Mouse (Mus musculus): ENCODE data around the gene Dpp4. TPM values are rescaled to one million over a fixed set of nuclear protein-coding genes. Genes with fewer than 3 reads are reported as not detected.

Dpp4 gene
- polyA plus RNA-seq, 1 experiment from 2014 or later: 1.9 TPM

DNA sequence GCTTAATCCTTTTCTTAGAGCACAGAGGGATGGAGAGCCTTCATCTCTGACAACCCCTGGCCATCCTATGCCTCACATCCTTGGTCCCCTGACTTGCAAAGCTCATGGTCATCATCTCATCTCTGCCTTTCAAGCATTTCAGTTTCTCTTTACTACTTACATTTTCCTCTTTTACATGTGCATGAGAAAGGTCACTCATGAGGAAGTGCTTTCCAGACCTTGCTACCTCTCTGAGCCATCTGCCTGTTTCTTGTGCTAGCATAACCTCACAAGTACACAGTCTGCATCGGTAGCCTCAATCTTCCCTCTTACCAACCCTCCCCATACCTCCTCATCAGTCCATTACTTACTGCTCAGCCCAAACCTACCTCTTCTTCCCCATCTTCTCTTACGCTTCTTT lies 12.2 kb downstream of the Dpp4 start:
- Histone ChIP-seq H3K4me3 (no peak overlapping the region), H3K9me3 (replicated peaks) (no peaks in the 10 kb centered on the region), H3K27me3 (no peaks in the 10 kb centered on the region), H3K9ac (no peak overlapping the region), H3K27ac (no peak overlapping the region), H3K4me2 (replicated peaks) (no peak overlapping the region), H3K4me1 (no peaks in the 10 kb centered on the region), H3K36me3 (no peaks in the 10 kb centered on the region)
- WGBS: 96% methylated on average over 2 of the region's 2 CpGs
- no peak for ATAC-seq (ENCODE audit: low FRiP score)

DNA sequence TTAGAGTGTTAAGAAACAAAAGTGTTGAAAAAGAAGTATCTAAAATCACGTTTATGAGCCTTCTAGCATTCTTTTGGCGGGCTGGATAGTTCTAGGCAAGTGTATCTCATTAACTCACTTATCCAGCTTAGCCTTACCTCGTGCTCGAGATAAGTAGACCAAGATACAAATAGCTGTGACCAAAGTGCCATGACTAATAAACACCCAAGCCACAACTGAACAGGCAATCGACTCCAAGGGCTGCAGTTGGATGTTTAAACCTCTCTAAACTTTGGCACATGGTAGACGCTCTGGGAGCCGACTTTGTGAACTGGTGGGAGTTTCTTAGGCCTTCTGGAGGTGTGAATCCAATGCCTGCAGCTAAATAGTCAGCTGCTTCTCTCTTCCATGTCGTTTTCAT lies 12.7 kb downstream of the Dpp4 start:
- Histone ChIP-seq H3K36me3 (no peaks in the 10 kb centered on the region), H3K9ac (no peak overlapping the region), H3K9me3 (replicated peaks) (no peaks in the 10 kb centered on the region), H3K27ac (no peak overlapping the region), H3K4me1 (no peaks in the 10 kb centered on the region), H3K4me2 (replicated peaks) (no peak overlapping the region), H3K4me3 (no peak overlapping the region), H3K27me3 (no peaks in the 10 kb centered on the region)
- ATAC-seq (ENCODE audit: low FRiP score): no peak
- WGBS: 84% methylated on average over 8 of the region's 8 CpGs

DNA sequence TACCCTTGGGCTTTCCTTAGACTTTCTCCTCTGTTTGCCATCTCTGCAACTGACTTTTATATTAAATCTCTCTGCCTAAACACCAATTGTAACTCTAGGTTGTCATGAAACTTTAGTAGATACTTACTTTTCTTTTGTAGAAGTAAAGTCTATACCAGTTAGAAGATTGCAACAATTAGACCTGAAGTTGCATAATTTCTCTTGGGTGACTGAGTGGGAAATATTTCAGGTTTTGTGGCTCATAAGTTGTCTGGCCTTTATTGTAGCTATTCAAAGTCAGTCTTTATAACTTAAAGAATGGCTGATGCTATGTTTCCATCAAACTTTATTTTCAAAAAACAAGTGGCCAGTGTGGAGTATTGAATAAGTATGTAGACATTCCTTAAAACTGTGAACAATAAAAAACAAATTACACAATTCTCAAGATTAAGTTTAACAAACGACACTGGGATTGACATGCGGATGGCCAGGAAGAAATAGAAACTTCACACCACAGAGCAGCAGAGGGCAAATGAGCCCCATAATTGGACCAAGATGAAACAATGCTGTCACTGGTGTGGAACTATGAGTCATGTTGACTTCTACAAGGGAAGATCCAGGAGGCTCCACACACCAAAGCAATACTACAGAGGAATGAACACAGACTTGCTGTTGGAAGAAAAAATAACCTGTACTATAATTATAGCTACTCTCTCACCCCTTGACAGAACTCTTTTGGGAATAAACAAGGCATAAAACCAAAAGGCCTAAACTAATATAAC lies 13.7 kb downstream of the Dpp4 start:
- H3K27ac ChIP-seq: no peak overlapping the region
- no peaks in the 10 kb centered on the region for H3K27me3 ChIP-seq
- ATAC-seq (ENCODE audit: low FRiP score): no peak
- no peaks in the 10 kb centered on the region for H3K9me3 ChIP-seq (replicated peaks)
- H3K36me3 ChIP-seq: no peaks in the 10 kb centered on the region
- H3K9ac ChIP-seq: no peak overlapping the region
- H3K4me2 ChIP-seq (replicated peaks): no peak overlapping the region
- H3K4me3 ChIP-seq: no peak overlapping the region
- 93% methylated on average over 2 of the region's 2 CpGs for WGBS
- H3K4me1 ChIP-seq: no peaks in the 10 kb centered on the region

DNA sequence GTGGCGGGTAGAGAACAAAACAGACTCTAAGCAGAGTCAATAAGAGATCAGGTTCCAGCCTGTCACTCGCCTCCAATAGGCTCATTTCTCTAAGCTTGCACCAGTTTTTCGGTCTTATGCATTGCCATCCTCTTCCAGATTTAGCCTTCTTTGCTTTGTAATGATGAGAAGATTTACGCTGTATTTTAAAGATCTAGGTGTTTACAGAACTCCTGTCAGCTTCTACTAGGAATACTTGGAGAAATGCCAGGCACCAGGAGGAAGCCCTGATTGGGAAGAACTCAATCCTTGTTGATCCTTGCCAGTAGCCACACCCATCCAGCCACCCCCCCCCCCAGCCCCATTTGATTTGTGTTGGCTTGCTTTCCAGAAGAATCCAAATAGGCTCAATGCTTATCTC lies 14.4 kb downstream of the Dpp4 start:
- no peak overlapping the region for H3K27ac ChIP-seq
- no peaks in the 10 kb centered on the region for H3K4me1 ChIP-seq
- no peaks in the 10 kb centered on the region for H3K36me3 ChIP-seq
- no peak overlapping the region for H3K4me2 ChIP-seq (replicated peaks)
- no peak overlapping the region for H3K4me3 ChIP-seq
- no peak for ATAC-seq (ENCODE audit: low FRiP score)
- WGBS: 87% methylated on average over 4 of the region's 4 CpGs
- H3K27me3 ChIP-seq: no peaks in the 10 kb centered on the region
- H3K9ac ChIP-seq: no peak overlapping the region
- no peaks in the 10 kb centered on the region for H3K9me3 ChIP-seq (replicated peaks)

DNA sequence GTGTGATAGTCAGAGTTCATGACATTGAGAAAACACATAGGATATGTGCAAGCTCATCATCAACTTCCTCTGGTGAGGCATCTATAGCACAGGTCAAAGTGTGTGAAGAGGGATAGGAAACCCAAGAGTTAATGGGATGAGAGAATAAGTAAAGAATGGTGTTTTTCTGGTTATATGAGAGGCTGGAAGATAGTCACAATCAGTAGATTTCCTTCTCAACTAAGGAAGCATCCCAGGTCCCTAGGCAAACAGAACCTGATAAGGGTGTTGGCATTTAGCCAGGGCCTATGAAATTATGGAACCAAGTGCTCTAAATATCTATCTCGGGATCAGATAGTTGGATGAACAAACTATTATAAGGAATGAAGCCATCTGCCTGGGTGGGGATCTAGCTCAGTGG lies 15.2 kb downstream of the Dpp4 start:
- WGBS: 94% methylated on average over 1 of the region's 1 CpGs
- Histone ChIP-seq H3K9ac (no peak overlapping the region), H3K4me3 (no peak overlapping the region), H3K4me1 (no peaks in the 10 kb centered on the region), H3K27me3 (no peaks in the 10 kb centered on the region), H3K36me3 (no peaks in the 10 kb centered on the region), H3K4me2 (replicated peaks) (no peak overlapping the region), H3K9me3 (replicated peaks) (no peaks in the 10 kb centered on the region), H3K27ac (no peak overlapping the region)
- no peak for ATAC-seq (ENCODE audit: low FRiP score)

DNA sequence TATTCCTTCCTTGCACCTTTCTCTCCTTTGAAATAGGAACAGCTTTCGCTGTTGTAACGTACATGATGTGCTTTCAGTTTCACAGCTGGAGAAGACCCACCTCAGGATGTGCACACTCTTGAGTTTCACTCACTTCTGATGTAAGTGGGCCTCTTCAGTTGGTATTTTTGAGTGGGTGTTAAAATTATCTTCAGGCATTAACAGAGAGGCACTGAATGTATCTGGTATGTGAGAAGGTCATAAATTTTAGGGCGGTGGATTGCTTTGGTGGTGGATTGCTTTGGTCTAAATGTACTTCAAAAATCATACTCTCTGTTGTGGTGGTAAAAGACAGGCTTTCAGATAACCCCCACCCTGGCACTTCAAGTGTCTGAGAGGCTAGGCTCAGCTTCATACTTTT lies 17.2 kb downstream of the Dpp4 start:
- ATAC-seq (ENCODE audit: low FRiP score): no peak

DNA sequence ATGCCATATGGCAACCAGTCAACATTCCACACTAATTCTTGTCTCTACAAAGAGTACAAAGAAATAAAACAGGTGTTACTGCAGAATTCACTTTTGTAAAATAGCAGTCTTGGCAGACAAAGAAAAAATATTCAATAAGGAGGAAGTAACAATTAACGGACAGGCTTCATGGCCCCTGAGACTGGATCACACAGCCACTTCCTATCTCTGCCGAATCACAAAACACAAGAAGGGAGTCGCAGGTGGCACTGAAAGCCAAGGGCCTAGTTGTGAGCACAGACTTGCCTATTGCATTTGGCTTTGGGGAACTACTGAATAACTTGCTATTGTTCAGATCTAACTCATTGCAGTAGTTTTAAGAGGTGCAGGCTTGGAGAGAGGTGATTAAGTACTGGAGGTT lies 19.9 kb downstream of the Dpp4 start:
- WGBS: 86% methylated on average over 3 of the region's 3 CpGs
- Histone ChIP-seq H3K4me2 (replicated peaks) (no peak overlapping the region), H3K9ac (no peak overlapping the region), H3K9me3 (replicated peaks) (no peaks in the 10 kb centered on the region), H3K36me3 (no peaks in the 10 kb centered on the region), H3K4me1 (no peaks in the 10 kb centered on the region), H3K27me3 (no peaks in the 10 kb centered on the region), H3K27ac (no peak overlapping the region), H3K4me3 (no peak overlapping the region)
- ATAC-seq (ENCODE audit: low FRiP score): no peak

More for the DNA sequence above, 17.2 kb downstream of the Dpp4 start:
- no peaks in the 10 kb centered on the region for H3K36me3 ChIP-seq
- H3K9ac ChIP-seq: no peak overlapping the region
- no peak overlapping the region for H3K4me3 ChIP-seq
- no peaks in the 10 kb centered on the region for H3K27me3 ChIP-seq
- 88% methylated on average over 3 of the region's 3 CpGs for WGBS
- H3K4me2 ChIP-seq (replicated peaks): no peak overlapping the region
- H3K9me3 ChIP-seq (replicated peaks): no peaks in the 10 kb centered on the region
- H3K27ac ChIP-seq: no peak overlapping the region
- H3K4me1 ChIP-seq: no peaks in the 10 kb centered on the region

DNA sequence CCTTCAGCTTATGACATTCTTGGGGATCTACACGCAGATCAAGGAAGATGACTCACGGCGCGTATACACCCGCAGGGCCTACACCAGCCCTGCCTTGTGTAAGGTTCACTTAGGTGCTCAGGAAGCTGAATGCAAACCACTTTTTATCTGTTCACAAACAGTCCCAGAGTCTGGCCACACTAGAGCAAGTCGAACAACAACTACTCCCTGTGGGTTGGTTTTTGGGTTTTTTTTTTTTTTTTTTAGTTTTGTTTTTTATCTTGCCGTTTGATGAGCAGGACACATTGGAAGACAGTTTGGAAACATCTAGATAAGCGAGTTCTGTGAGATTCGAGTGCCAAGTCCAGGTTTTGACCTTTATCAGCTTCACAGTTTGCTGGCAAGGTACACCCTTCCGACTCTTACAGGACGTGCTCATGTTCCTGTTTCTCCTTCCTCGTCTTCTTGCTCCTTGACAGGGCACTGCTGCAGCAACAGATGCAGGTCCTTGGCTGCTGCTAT lies 21.0 kb downstream of the Dpp4 start:
- no peaks in the 10 kb centered on the region for H3K4me1 ChIP-seq
- ATAC-seq (ENCODE audit: low FRiP score): no peak
- no peak overlapping the region for H3K9ac ChIP-seq
- no peaks in the 10 kb centered on the region for H3K36me3 ChIP-seq
- H3K4me2 ChIP-seq (replicated peaks): no peak overlapping the region
- 92% methylated on average over 12 of the region's 12 CpGs for WGBS
- no peaks in the 10 kb centered on the region for H3K9me3 ChIP-seq (replicated peaks)
- no peaks in the 10 kb centered on the region for H3K27me3 ChIP-seq
- no peak overlapping the region for H3K4me3 ChIP-seq
- H3K27ac ChIP-seq: no peak overlapping the region

DNA sequence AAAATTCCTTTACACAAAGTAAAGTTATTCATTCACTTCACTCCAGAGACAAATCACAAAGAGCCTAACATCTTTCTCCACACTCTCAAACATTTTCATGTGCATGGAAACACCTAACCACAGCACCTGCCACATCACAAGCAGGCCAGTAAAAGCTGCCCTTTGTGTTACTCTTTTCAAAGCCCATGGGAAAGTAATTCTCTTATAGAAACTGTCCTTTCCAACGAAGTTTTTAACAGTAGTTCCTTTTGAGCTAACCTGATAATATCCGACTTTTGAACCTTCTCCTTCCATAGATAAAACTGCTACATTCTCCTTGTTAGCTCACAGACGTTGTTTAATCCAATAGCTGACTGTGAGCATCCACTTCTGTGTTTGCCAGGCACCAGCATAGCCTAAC lies 21.7 kb downstream of the Dpp4 start:
- WGBS: 69% methylated on average over 3 of the region's 3 CpGs
- H3K27ac ChIP-seq: no peak overlapping the region
- no peak overlapping the region for H3K9ac ChIP-seq
- no peaks in the 10 kb centered on the region for H3K36me3 ChIP-seq
- H3K4me1 ChIP-seq: no peaks in the 10 kb centered on the region
- no peak for ATAC-seq (ENCODE audit: low FRiP score)
- H3K27me3 ChIP-seq: no peaks in the 10 kb centered on the region
- H3K4me2 ChIP-seq (replicated peaks): no peak overlapping the region
- H3K9me3 ChIP-seq (replicated peaks): no peaks in the 10 kb centered on the region
- H3K4me3 ChIP-seq: no peak overlapping the region

DNA sequence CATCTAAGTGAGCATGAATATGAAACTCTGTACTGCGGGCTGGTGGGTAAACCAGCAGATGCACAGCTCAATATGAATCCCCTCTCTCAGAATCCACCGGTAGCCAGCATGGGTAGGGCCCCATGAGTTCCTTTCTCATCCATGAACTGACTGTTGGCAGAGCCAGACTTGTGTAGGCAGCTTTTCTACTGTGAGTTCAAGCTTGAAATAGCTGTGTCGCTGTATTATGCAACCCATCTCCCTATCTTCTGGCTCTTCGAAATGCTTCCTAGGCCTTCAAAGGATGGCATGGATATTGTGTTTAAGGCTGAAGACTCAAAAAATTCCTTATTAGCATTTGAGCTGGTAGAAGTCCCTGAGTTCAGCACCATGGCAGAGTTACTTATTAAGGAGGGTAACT lies 23.2 kb downstream of the Dpp4 start:
- no peaks in the 10 kb centered on the region for H3K27me3 ChIP-seq
- no peaks in the 10 kb centered on the region for H3K9me3 ChIP-seq (replicated peaks)
- H3K4me1 ChIP-seq: no peaks in the 10 kb centered on the region
- no peak overlapping the region for H3K4me3 ChIP-seq
- H3K36me3 ChIP-seq: no peaks in the 10 kb centered on the region
- no peak overlapping the region for H3K4me2 ChIP-seq (replicated peaks)
- ATAC-seq (ENCODE audit: low FRiP score): no peak
- no peak overlapping the region for H3K27ac ChIP-seq
- no peak overlapping the region for H3K9ac ChIP-seq
- 92% methylated on average over 4 of the region's 4 CpGs for WGBS

DNA sequence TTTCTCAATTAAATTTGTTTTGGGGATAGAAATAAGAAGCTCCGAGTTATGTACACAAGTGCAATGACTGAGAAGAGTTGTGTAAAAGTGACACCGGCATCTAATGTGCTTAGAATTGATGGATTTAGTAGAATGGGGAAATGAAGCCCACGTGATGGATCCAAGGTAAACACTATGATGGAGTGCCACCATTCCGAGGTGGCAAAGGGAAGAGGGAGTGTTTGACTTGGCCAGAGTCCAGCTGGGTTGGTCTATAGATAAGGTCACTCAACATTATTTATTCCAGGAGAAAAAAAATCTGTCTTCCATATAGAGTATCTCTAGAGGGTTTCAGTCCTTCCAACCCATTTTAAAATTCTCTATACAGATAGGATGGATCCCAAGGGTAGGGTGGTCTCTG lies 28.8 kb downstream of the Dpp4 start:
- H3K4me3 ChIP-seq: no peak overlapping the region
- no peaks in the 10 kb centered on the region for H3K9me3 ChIP-seq (replicated peaks)
- ATAC-seq (ENCODE audit: low FRiP score): no peak
- no peak overlapping the region for H3K9ac ChIP-seq
- H3K27ac ChIP-seq: no peak overlapping the region
- no peaks in the 10 kb centered on the region for H3K36me3 ChIP-seq
- H3K27me3 ChIP-seq: no peaks in the 10 kb centered on the region
- H3K4me1 ChIP-seq: no peaks in the 10 kb centered on the region
- H3K4me2 ChIP-seq (replicated peaks): no peak overlapping the region
- WGBS: 74% methylated on average over 4 of the region's 4 CpGs

DNA sequence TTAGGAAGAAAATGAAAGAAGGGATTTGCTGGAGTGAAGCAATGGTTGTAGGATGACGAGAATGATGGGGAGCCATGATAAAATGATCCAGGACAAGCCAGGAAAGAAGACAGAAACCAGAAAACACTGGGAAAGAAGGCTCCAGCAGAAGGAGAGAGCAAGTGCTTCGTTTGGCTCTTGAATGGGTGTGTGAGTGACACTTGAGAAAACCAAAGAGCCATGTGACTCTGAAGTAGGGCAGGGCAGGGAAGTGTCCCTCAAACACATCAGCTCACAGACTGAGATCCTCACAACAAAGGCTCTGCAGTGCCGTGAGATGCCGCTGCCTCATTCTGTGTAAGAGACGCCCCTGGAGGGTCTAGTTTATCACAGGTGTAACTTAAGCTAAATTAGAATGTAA lies 29.6 kb downstream of the Dpp4 start:
- Histone ChIP-seq H3K27ac (no peak overlapping the region), H3K4me2 (replicated peaks) (no peak overlapping the region), H3K9ac (no peak overlapping the region), H3K36me3 (no peaks in the 10 kb centered on the region), H3K4me1 (no peaks in the 10 kb centered on the region), H3K9me3 (replicated peaks) (no peaks in the 10 kb centered on the region), H3K27me3 (no peaks in the 10 kb centered on the region), H3K4me3 (no peak overlapping the region)
- 79% methylated on average over 5 of the region's 5 CpGs for WGBS
- ATAC-seq (ENCODE audit: low FRiP score): no peak

DNA sequence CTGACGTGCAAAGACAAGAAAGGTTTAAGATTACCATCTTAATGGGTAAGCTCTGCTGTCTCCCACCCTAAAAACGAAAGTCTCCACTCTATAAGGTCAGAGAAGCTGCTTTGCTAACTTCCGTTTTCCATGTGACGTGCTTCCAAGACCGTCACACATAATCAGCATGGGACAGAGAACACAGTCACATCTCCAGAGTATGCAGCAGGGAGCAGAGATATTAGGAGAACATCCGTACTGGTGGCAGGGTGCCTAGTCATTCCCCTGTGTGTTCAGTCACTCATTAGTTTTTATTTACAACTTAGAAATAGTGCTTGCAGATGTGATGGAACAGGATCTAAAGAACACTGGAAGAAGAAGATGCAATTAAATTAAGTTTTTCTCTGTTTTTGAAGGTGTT lies 30.3 kb downstream of the Dpp4 start:
- no peaks in the 10 kb centered on the region for H3K36me3 ChIP-seq
- H3K9ac ChIP-seq: no peak overlapping the region
- H3K4me2 ChIP-seq (replicated peaks): no peak overlapping the region
- H3K4me1 ChIP-seq: no peaks in the 10 kb centered on the region
- H3K4me3 ChIP-seq: no peak overlapping the region
- no peaks in the 10 kb centered on the region for H3K9me3 ChIP-seq (replicated peaks)
- WGBS: 86% methylated on average over 6 of the region's 6 CpGs
- no peak for ATAC-seq (ENCODE audit: low FRiP score)
- H3K27me3 ChIP-seq: no peaks in the 10 kb centered on the region
- H3K27ac ChIP-seq: no peak overlapping the region

Data from hindbrain, embryonic 12.5 days (tissue).